Mouse (Mus musculus) stomach, postnatal 0 days (tissue): ENCODE results near the gene Rbm28.

Experiments used
- CTCF ChIP-seq: IDR thresholded peaks from 2 replicates; pipeline ENCODE4 v1.5.1; 2016; ENCODE audit warnings: antibody characterized with exemption, low read depth, mild to moderate bottlenecking, moderate library complexity
- EP300 ChIP-seq: optimal IDR thresholded peaks from 2 replicates; pipeline ENCODE3; 2016; ENCODE audit warnings: antibody characterized with exemption

DNA sequence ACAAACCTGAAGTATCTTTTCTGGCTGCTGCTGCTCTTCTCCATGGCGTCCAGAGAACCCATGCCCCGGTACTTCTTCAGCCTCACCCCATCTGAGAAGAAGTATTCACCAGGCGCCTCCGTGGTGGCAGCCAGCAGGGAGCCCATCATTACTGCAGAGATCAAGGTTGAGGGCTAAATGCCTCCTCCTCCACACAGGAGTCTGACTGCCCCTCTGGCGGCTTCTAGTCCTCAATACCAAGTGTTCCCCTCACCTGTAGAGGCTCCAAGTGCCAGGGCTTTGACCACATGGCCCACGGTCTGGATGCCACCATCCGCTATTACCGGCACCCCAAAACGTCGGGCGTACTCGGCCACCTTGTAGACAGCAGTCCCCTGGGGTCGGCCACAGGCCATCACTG, 38.3 kb upstream of the Rbm28 start:
- TF ChIP-seq CTCF (no peak), EP300 (no peak)
